Mouse (Mus musculus) brown adipose tissue, adult 24 weeks (tissue): ENCODE measurements around the gene Patj. TPM values are rescaled to one million over a fixed set of nuclear protein-coding genes. Genes with fewer than 3 reads are reported as not detected.
A peak's percentile ranks its signal among the peaks of the same experiment; 100 is the strongest.
"Not testable (repeated sequence)": the region's sequence is repeated elsewhere in the genome, so short reads cannot be mapped to it uniquely, and the experiment has no call there.

ENCODE experiments used
- H3K27ac ChIP-seq: fragments of 200-500 bp; replicated peaks from 2 replicates; pipeline ENCODE4 v1.5.1; 2012; ENCODE audit warnings: low read depth, mild to moderate bottlenecking, low read length
- H3K4me1 ChIP-seq: fragments of 200-500 bp; 2 replicates; pipeline ENCODE4 v1.6.1; 2012; ENCODE audit warnings: low read length, mixed read lengths; ENCODE audit not compliant: control insufficient read depth, insufficient read depth, insufficient read length
- H3K4me3 ChIP-seq: fragments of 200-500 bp; 2 replicates; pipeline ENCODE4 v1.5.1; 2012; ENCODE audit warnings: low read depth, mild to moderate bottlenecking, low read length, moderate library complexity; ENCODE audit not compliant: insufficient read depth
- polyA plus RNA-seq: library from polyadenylated mRNA; stranded (reverse); fragments of >200 nt; gene quantifications from 2 replicates; pipeline ENCODE4 v1.2.4, GENCODE M21; 2012; ENCODE audit not compliant: missing spikeins, insufficient read depth, insufficient read length

Gene Patj
- 1.6 and 2.7 TPM in 2 replicates for polyA plus RNA-seq

DNA sequence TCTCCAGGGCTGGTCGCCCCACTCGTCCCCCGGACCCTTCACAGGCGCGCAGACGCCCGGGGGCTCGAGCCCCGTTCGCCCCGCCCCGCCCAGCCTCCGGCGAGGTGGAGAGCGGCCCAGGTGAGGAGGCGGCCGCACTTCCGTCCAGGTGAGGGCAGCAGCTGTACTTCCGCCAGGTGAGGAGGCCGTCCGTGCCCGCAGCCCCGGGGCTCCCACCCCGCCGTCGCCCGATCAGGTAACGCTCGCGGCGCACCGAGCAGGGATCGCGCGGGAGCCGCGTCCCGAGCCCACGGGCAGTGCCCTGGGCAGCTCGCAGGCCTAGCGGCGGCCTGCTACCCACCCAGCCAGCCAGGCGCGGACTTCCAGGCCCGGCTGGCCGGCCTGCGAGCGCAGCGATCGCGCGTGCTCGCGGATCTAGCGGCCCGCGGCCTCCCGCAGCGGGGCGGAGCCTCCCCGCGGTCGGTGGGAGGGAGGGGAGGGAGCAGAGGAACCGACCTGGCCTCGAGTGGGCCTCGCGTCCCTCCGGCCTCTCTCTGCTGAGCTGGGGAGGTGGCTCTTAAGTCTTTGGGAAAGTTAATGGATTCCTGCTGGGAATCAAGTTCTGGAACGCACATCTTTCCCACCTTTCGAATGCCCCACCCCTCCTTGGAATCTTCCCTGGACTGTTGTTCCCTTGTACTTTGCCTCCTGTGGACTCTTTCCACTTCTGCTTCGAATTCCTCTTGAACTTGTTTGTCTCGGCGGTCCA is at the start of gene Patj:
Patj (plus strand) TSS at position 96 of the 748 bp plus-strand sequence.
- peak within 1 kb of the TSS; percentile 91 for H3K4me3 ChIP-seq
- H3K27ac ChIP-seq = no peak within 1 kb of the TSS
- no peaks in the 10 kb centered on the region for H3K4me1 ChIP-seq

GRCm38 (mm10) chr4:98348580-98348979 is 47.0 kb upstream of the Patj start:
- Histone ChIP-seq H3K27ac (no peak overlapping the region), H3K4me1 (no peaks in the 10 kb centered on the region), H3K4me3 (no peak overlapping the region)

DNA sequence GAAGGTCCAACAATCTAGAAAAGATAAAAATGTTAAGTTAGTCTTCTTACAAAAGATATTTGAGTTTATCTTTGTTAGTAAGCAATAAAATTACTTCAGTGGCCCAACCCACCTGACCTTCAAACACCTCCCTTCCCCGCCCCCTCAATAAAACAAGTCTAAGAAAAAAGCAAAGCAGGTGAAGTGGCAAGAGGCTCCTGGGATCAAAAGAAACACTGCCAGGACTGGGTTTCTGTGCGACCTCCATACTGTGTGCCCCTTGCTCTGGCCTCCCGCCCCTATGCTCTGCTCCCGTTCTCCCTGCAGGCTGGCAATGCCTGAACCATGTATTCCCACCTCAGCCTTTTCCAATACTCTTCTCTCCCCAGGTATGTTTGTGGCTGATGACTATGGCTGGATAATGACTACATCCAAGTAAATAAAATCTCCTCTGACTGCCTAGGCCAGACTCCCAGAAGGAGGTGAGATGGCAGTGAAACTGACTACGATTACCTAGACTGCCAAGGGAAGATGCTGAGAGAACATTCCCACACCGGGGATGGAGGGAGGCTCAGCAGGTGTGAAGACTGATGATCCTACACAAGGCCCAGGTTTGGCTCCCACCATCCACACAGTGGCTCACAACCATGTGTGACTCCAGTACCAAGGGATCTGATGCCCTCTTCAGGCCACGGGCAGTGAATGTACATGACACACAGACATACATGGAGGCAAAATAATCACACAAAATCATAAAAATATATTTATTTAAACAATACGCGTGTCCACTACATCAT is 37.4 kb upstream of the Patj start:
- H3K4me3 ChIP-seq = no peak overlapping the region
- H3K27ac ChIP-seq = no peak overlapping the region

GRCm38 (mm10) chr4:98375401-98375800 is 20.2 kb upstream of the Patj start:
- H3K4me1 ChIP-seq = peaks cover 4% of the 10 kb centered on the region; the same call in 1 of the 2 replicates
- H3K27ac ChIP-seq = no peak overlapping the region
- no peak overlapping the region for H3K4me3 ChIP-seq

More for the DNA sequence above, 37.4 kb upstream of the Patj start:
- H3K4me1 ChIP-seq = no peaks in the 10 kb centered on the region

DNA sequence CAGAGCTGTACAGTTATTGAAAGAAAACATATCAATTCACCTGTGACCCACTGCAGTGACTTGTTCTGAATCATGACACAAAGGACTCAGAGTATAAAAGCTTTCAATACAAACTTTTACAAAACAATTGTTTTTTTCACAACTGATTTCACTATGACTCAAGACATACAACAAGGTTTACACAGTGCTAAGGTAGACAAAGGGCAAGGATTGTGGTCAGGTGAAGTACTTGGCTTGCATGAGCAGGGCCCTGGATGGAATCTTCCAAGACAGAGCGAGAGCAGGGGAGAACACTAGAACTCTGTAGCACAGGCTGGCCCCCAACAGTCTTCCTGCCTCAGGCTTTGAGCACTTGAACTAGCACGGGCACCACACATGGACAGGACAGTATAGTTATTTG is 18.6 kb upstream of the Patj start:
- no peak overlapping the region for H3K27ac ChIP-seq
- no peak overlapping the region for H3K4me3 ChIP-seq
- H3K4me1 ChIP-seq = peaks cover 4% of the 10 kb centered on the region

DNA sequence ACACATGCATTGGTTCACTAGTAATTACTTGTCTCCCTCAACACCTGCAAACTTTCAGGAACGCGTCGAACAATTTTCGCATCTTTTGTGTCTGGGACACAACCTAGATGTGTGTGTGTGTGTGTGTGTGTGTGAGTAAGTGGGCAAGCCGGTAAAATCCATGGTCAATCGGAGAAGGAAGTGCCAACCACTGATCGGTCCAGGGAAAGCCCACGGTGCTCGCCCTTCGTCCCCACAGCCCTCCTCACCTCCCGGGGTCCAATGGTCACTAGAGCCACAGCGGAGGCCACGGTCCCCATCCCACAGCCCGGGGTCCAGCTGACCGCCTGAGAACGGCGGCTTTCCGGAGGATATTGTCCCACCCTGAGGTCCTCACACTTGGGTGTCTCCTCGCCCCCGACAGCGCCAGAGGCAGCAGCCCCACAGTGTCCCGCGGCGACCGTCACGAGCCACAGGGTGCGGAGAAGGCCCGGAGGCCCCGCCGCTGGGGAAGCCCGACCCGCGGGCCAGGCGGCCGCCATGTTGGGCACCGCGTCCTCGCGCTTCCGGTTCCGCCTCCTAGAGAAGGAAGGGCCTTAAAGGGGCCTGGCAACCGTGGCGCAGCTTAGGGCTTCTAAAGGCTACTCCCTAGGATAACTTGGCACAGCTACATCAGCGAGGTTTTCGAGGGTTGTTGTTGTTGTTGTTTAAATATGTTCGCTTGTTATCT is 12.7 kb upstream of the Patj start, which contains the start of gene Tm2d1:
Tm2d1 (minus strand) TSS at position 591 of the 709 bp plus-strand sequence.
- peaks cover 2% of the 10 kb centered on the region for H3K4me1 ChIP-seq
- peak within 1 kb of the TSS; percentile 48 for H3K27ac ChIP-seq
- peak within 1 kb of the TSS; percentile 96 for H3K4me3 ChIP-seq

DNA sequence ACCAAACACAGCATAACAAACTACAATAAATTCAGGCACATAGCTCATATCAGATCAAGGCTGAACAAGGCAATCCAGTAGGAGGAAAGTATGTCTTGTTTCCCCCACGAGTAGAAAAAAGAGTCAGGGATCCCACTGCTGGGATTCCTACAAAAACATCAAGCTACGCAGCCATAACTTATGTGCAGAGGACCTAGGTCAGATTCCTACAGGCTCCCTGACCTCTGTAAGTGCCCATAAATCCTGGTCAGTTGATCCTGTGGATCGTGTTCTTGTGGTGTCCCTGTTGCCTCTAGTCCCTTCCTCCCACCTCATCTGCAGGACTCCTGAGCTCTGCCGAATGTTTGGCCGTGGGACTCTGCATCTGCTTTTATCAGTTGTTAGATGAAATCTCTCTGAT is 10.5 kb upstream of the Patj start:
- H3K27ac ChIP-seq = no peak overlapping the region
- no peak overlapping the region for H3K4me3 ChIP-seq
- no peaks in the 10 kb centered on the region; the same call in 1 of the 2 replicates for H3K4me1 ChIP-seq

GRCm38 (mm10) chr4:98395346-98395689 is 267 bp upstream of the Patj start:
- H3K27ac ChIP-seq = no peak overlapping the region

GRCm38 (mm10) chr4:98400926-98401583 is 5.5 kb downstream of the Patj start:
- no peak overlapping the region for H3K4me3 ChIP-seq
- H3K27ac ChIP-seq = no peak overlapping the region
- H3K4me1 ChIP-seq = no peaks in the 10 kb centered on the region

More at GRCm38 (mm10) chr4:98395346-98395689, 267 bp upstream of the Patj start:
- peak overlapping the region; percentile 91 for H3K4me3 ChIP-seq
- no peaks in the 10 kb centered on the region for H3K4me1 ChIP-seq

DNA sequence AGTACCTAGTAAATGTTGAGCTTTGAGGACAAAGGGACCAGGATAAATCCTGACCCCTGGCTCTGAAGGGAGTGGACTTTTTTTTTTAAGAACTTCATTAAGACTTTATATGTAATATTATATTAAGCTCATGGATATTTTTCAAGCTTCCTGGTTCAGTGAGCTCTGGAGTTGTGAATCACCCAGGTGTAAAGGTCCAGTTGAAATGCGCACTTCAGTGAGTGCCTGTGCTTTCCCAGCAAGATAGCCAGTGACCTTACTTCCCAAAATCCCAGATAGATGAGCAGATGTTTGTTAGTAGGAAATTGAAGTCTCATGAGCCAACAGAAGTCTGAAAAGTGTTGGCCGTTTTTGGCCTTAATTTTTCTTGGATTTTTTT is 6.0 kb downstream of the Patj start:
- H3K4me1 ChIP-seq = no peaks in the 10 kb centered on the region
- no peak overlapping the region for H3K4me3 ChIP-seq
- no peak overlapping the region for H3K27ac ChIP-seq

DNA sequence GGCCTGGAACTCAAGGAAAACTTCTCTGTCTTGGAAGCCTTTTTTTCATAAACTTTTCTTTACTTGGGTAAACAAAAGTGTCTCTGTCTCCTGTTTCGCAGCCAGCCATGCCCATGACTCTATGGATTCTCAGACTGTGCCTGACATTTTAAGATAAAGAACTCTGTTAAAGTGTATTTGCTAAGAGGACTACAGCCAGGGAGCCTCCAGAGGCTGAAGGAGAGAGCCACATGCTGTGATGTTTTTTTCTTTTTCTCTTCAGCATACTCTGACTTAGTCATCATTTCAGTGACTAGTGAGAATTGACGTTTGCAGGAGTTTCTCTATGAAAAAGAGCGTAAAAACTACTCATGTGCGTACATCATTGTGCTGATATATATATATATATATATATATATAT is 7.9 kb downstream of the Patj start:
- Histone ChIP-seq H3K27ac (no peak overlapping the region), H3K4me1 (no peaks in the 10 kb centered on the region), H3K4me3 (no peak overlapping the region)

DNA sequence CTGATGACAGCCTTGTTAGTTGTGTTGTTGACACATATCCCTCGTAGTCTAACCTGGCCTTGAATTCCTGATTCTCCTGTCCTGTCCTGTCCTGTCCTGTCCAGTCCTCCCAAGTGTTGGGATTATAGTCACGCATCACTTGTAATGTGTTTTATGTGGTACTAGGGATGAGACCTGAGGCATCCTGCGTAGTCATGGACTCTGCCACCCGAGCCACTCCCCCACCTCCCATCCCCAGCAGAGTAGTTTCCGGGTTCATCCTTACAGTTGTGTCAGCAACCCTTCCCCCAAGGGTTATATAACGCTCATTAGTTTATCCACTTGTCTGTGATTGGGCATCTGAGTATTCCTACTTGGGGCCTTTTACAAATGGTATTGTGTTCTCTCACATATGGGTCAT is 8.8 kb downstream of the Patj start:
- Histone ChIP-seq H3K27ac (no peak overlapping the region), H3K4me1 (no peaks in the 10 kb centered on the region), H3K4me3 (no peak overlapping the region)

- Histone ChIP-seq H3K4me3 (no peak overlapping the region), H3K27ac (no peak overlapping the region), H3K4me1 (no peaks in the 10 kb centered on the region)
Measured at GRCm38 (mm10) chr4:98408455-98408854, 12.9 kb downstream of the Patj start.

DNA sequence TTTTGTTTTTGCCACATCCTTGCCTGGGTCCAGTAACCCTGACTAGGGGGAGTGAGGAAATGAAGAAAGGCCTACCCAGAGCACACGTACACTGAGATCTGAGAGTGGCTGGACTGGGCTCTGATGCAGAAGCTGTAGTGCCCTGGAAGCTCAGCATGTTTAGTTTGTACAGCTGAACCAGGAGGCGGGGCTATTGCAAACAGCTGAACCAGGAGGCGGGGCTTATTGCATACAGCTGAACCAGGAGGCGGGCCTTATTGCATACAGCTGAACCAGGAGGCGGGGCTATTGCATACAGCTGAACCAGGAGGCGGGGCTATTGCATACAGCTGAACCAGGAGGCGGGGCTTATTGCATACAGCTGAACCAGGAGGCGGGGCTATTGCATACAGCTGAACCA is 19.6 kb downstream of the Patj start:
- H3K4me3 ChIP-seq, H3K4me1 ChIP-seq, H3K27ac ChIP-seq: not testable (repeated sequence)

DNA sequence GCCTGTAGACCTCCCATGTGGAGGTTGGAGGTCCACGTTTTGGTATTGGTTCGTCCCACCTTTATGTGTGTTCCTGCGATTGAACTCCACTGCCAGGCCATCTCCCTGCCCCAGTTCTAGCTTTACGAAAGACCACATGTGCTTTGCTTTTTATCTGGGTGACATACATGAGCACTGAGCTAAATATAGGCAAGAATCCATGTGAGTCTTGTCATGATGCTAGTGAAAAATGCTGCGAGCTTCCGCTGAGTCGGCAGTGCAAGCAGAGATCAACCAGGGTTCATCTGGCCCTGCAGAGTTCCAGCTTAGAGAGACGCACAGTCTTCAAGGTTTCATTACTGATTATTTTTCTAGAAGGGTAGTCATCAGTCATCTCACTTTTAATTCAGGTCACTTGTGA is 32.8 kb downstream of the Patj start:
- no peak overlapping the region for H3K27ac ChIP-seq
- H3K4me3 ChIP-seq = no peak overlapping the region
- no peaks in the 10 kb centered on the region for H3K4me1 ChIP-seq
